Mouse (Mus musculus) brain, adult 10 weeks (tissue): ENCODE data around the gene Dbi. TPM values are rescaled to one million over a fixed set of nuclear protein-coding genes. Genes with fewer than 3 reads are reported as not detected.

Experiments used
- polyA plus RNA-seq: library from polyadenylated mRNA; stranded (reverse); fragments of 350-450 nt; fragmentation: Illumina TruSeq; extraction: RNeasy Lipid Tissue Mini Kit (QIAGEN cat#74804); gene quantifications from one replicate; pipeline ENCODE4 v1.2.3, GENCODE M21; 2015; ENCODE audit warnings: low read depth, low replicate concordance

Gene Dbi
- polyA plus RNA-seq = 756 TPM

GRCm38 (mm10) chr1:120120969-120121811 lies at the start of gene Dbi, which contains the start of gene 3110009E18Rik:
TSS of gene Dbi (minus strand) at chr1:120121078.
TSS of gene 3110009E18Rik (plus strand) at chr1:120121187.

GRCm38 (mm10) chr1:120073519-120074306 lies 47.2 kb downstream of the Dbi start, which contains the start of gene Tmem37:
TSS of gene Tmem37 (minus strand) at chr1:120074074.

Other genes starting within 250 kb of the Dbi start
- 8.0 TPM for gene Tmem177, start 207.9 kb downstream of the Dbi start, polyA plus RNA-seq
- gene Cfap221, start 123.8 kb downstream of the Dbi start, polyA plus RNA-seq = 0.34 TPM
- gene Sctr, start 114.2 kb downstream of the Dbi start, polyA plus RNA-seq = 0.51 TPM
- 1.9 TPM for gene Tmem37, start 47.0 kb downstream of the Dbi start, polyA plus RNA-seq
- 3.3 TPM for gene 3110009E18Rik, start 109 bp upstream of the Dbi start, polyA plus RNA-seq
- gene Steap3, start 151.6 kb upstream of the Dbi start, polyA plus RNA-seq = 4.7 TPM
- 14.3 TPM for gene C1ql2, start 219.5 kb upstream of the Dbi start, polyA plus RNA-seq